Mouse (Mus musculus) midbrain, embryonic 10.5 days (tissue): ENCODE data around the gene Fto. TPM values are rescaled to one million over a fixed set of nuclear protein-coding genes. Genes with fewer than 3 reads are reported as not detected.

Experiments used
- DNase-seq: peaks from one replicate; pipeline ENCODE4 v3.0.0-alpha.2; 2017; ENCODE audit warnings: low spot score
- H3K27ac ChIP-seq: fragments of 300-500 bp; sonication (generic); replicated peaks from 2 replicates; pipeline ENCODE4 v1.5.1; 2016; ENCODE audit warnings: mild to moderate bottlenecking
- H3K27me3 ChIP-seq: fragments of 300-500 bp; sonication (generic); 2 replicates; pipeline ENCODE4 v1.6.1; 2016; ENCODE audit warnings: low read depth, mild to moderate bottlenecking; ENCODE audit not compliant: poor library complexity, severe bottlenecking
- H3K36me3 ChIP-seq: fragments of 300-500 bp; sonication (generic); 2 replicates; pipeline ENCODE4 v1.6.1; 2016; ENCODE audit warnings: mild to moderate bottlenecking, moderate library complexity
- H3K4me1 ChIP-seq: fragments of 300-500 bp; sonication (generic); 2 replicates; pipeline ENCODE4 v1.6.1; 2016
- H3K4me3 ChIP-seq: fragments of 300-500 bp; sonication (generic); 2 replicates; pipeline ENCODE4 v1.5.1; 2016; ENCODE audit warnings: mild to moderate bottlenecking, moderate library complexity
- H3K9me3 ChIP-seq: fragments of 300-500 bp; sonication (generic); replicated peaks from 2 replicates; pipeline ENCODE4 v1.6.1; 2016; ENCODE audit warnings: mild to moderate bottlenecking
- WGBS: fragments of 180-500 bp; shearing (Covaris S2); methylation state at CpG from one replicate; pipeline ENCODE4 v1.1.7; 2016; 5-methylcytosine and 5-hydroxymethylcytosine counted together
- polyA plus RNA-seq: library from polyadenylated mRNA; unstranded; fragments of >200 nt; fragmentation: Nextera tagmentation; extraction: Ambion mirVana; gene quantifications from 2 replicates; pipeline ENCODE4 v1.2.1, GENCODE M21; 2016

The Fto gene
- polyA plus RNA-seq, 1 experiment from 2014 or later: 91.3 TPM

- H3K27ac ChIP-seq: 0 out of 2 replicates have a peak overlapping the region, but pooled peaks have one; percentile 23
- no peak for DNase-seq
- no peaks in the 10 kb centered on the region for H3K36me3 ChIP-seq
- peaks cover 18% of the 10 kb centered on the region for H3K27me3 ChIP-seq
- 69% methylated on average over 3 of the region's 3 CpGs for WGBS
- H3K4me1 ChIP-seq: peaks cover 66% of the 10 kb centered on the region
- H3K4me3 ChIP-seq: no peak overlapping the region
- H3K9me3 ChIP-seq: no peaks in the 10 kb centered on the region
Measured at GRCm38 (mm10) chr8:91384389-91384788, 71.1 kb downstream of the Fto start.

GRCm38 (mm10) chr8:91385808-91386207 lies 72.5 kb downstream of the Fto start:
- Histone ChIP-seq H3K27ac (no peak overlapping the region), H3K36me3 (no peaks in the 10 kb centered on the region), H3K27me3 (peaks cover 13% of the 10 kb centered on the region), H3K4me3 (no peak overlapping the region), H3K9me3 (no peaks in the 10 kb centered on the region), H3K4me1 (peaks cover 66% of the 10 kb centered on the region)
- no peak for DNase-seq
- WGBS: 93% methylated on average over 7 of the region's 7 CpGs

GRCm38 (mm10) chr8:91390369-91391020 lies 77.2 kb downstream of the Fto start:
- H3K27ac ChIP-seq: no peak overlapping the region
- H3K9me3 ChIP-seq: no peaks in the 10 kb centered on the region
- DNase-seq: no peak
- peaks cover 40% of the 10 kb centered on the region for H3K4me1 ChIP-seq
- H3K4me3 ChIP-seq: no peak overlapping the region
- H3K36me3 ChIP-seq: no peaks in the 10 kb centered on the region
- 0 out of 2 replicates have a peak, but pooled peaks cover 4% of the 10 kb centered on the region for H3K27me3 ChIP-seq
- 60% methylated on average over 9 of the region's 9 CpGs for WGBS

- no peak for DNase-seq
- WGBS: 83% methylated on average over 7 of the region's 7 CpGs
- Histone ChIP-seq H3K27ac (no peak overlapping the region), H3K27me3 (no peaks in the 10 kb centered on the region), H3K36me3 (no peaks in the 10 kb centered on the region), H3K4me3 (no peak overlapping the region), H3K9me3 (no peaks in the 10 kb centered on the region), H3K4me1 (peaks cover 40% of the 10 kb centered on the region)
Measured at GRCm38 (mm10) chr8:91392261-91392660, 78.9 kb downstream of the Fto start.

GRCm38 (mm10) chr8:91395340-91396055 lies 82.2 kb downstream of the Fto start:
- peaks cover 20% of the 10 kb centered on the region for H3K4me1 ChIP-seq
- 80% methylated on average over 6 of the region's 6 CpGs for WGBS
- DNase-seq: no peak
- H3K27me3 ChIP-seq: no peaks in the 10 kb centered on the region
- no peaks in the 10 kb centered on the region for H3K9me3 ChIP-seq
- no peak overlapping the region for H3K4me3 ChIP-seq
- no peaks in the 10 kb centered on the region for H3K36me3 ChIP-seq
- no peak overlapping the region for H3K27ac ChIP-seq

- Histone ChIP-seq H3K4me1 (0 out of 2 replicates have a peak, but pooled peaks cover 9% of the 10 kb centered on the region), H3K27ac (no peak overlapping the region), H3K4me3 (no peak overlapping the region), H3K27me3 (no peaks in the 10 kb centered on the region), H3K9me3 (no peaks in the 10 kb centered on the region), H3K36me3 (0 out of 2 replicates have a peak, but pooled peaks cover 3% of the 10 kb centered on the region)
- WGBS: 95% methylated on average over 5 of the region's 5 CpGs
- no peak for DNase-seq
Measured at GRCm38 (mm10) chr8:91398053-91398452, 84.7 kb downstream of the Fto start.

- WGBS: 91% methylated on average over 9 of the region's 9 CpGs
- Histone ChIP-seq H3K4me3 (no peak overlapping the region), H3K9me3 (no peaks in the 10 kb centered on the region), H3K27ac (no peak overlapping the region), H3K27me3 (no peaks in the 10 kb centered on the region), H3K36me3 (peaks cover 25% of the 10 kb centered on the region), H3K4me1 (no peaks in the 10 kb centered on the region)
- DNase-seq: no peak
Measured at GRCm38 (mm10) chr8:91402980-91403975, 90.0 kb downstream of the Fto start.

GRCm38 (mm10) chr8:91404311-91404710 lies 91.0 kb downstream of the Fto start:
- H3K9me3 ChIP-seq: no peaks in the 10 kb centered on the region
- H3K27me3 ChIP-seq: no peaks in the 10 kb centered on the region
- no peak for DNase-seq
- peaks cover 29% of the 10 kb centered on the region for H3K36me3 ChIP-seq
- no peak overlapping the region for H3K4me3 ChIP-seq
- whole genome bisulfite sequencing: 95% methylated on average over 7 of the region's 7 CpGs
- no peaks in the 10 kb centered on the region for H3K4me1 ChIP-seq
- no peak overlapping the region for H3K27ac ChIP-seq

GRCm38 (mm10) chr8:91405099-91405498 lies 91.8 kb downstream of the Fto start:
- 93% methylated on average over 7 of the region's 7 CpGs for WGBS
- Histone ChIP-seq H3K9me3 (no peaks in the 10 kb centered on the region), H3K4me1 (no peaks in the 10 kb centered on the region), H3K27ac (no peak overlapping the region), H3K27me3 (no peaks in the 10 kb centered on the region), H3K4me3 (no peak overlapping the region), H3K36me3 (peaks cover 36% of the 10 kb centered on the region)
- DNase-seq: no peak

GRCm38 (mm10) chr8:91406624-91407290 lies 93.4 kb downstream of the Fto start:
- 94% methylated on average over 14 of the region's 14 CpGs for WGBS
- no peak for DNase-seq
- Histone ChIP-seq H3K36me3 (peaks cover 41% of the 10 kb centered on the region), H3K27ac (no peak overlapping the region), H3K27me3 (no peaks in the 10 kb centered on the region), H3K9me3 (no peaks in the 10 kb centered on the region), H3K4me1 (peaks cover 11% of the 10 kb centered on the region), H3K4me3 (no peak overlapping the region)

- WGBS: 87% methylated on average over 4 of the region's 4 CpGs
- H3K27ac ChIP-seq: no peak overlapping the region
- peaks cover 38% of the 10 kb centered on the region for H3K36me3 ChIP-seq
- H3K4me1 ChIP-seq: peaks cover 13% of the 10 kb centered on the region
- H3K27me3 ChIP-seq: no peaks in the 10 kb centered on the region
- H3K9me3 ChIP-seq: no peaks in the 10 kb centered on the region
- DNase-seq: no peak
- no peak overlapping the region for H3K4me3 ChIP-seq
Measured at GRCm38 (mm10) chr8:91407880-91408279, 94.6 kb downstream of the Fto start.

GRCm38 (mm10) chr8:91410007-91410406 lies 96.7 kb downstream of the Fto start:
- no peak overlapping the region for H3K4me3 ChIP-seq
- WGBS: 93% methylated on average over 12 of the region's 12 CpGs
- no peak for DNase-seq
- H3K27ac ChIP-seq: no peak overlapping the region
- no peaks in the 10 kb centered on the region for H3K27me3 ChIP-seq
- H3K36me3 ChIP-seq: peaks cover 25% of the 10 kb centered on the region
- peaks cover 13% of the 10 kb centered on the region for H3K4me1 ChIP-seq
- H3K9me3 ChIP-seq: no peaks in the 10 kb centered on the region
